Mouse (Mus musculus) cerebellum, postnatal 36 days (tissue): ENCODE measurements at regions not wholly inside any gene's neighbourhood (a gene's known extent, or its start where the extent isn't known, plus 50 kb on each side); places are given as distances from the start of the nearest gene placed in this dataset.
A peak's percentile ranks its signal among the peaks of the same experiment; 100 is the strongest.

Experiments used
- DNase-seq, 2 experiments: peaks; one replicate each; pipeline ENCODE4 v3.0.0; 2021 to 2022; ENCODE audit warnings: mixed read lengths in 2 of 2

DNA sequence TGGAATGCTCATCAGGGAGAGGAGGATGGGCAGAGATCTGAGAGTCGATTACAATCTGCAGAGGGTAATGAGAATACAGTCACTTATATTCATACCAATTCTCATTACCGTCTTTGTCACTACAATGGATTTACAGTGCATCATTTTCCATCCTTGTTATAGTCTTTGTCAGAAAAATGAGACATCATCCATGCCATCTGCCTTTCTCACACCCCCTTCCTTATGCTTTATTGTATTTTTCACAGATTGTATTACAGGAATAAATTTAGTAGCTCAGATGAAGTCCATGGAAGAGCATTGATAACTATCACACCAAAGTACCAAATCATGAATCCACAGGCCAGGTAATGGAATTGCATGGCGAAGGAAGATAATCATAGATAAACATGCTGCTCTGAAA is 779.5 kb downstream of the Cenpc1 start:
- no peak for DNase-seq

DNA sequence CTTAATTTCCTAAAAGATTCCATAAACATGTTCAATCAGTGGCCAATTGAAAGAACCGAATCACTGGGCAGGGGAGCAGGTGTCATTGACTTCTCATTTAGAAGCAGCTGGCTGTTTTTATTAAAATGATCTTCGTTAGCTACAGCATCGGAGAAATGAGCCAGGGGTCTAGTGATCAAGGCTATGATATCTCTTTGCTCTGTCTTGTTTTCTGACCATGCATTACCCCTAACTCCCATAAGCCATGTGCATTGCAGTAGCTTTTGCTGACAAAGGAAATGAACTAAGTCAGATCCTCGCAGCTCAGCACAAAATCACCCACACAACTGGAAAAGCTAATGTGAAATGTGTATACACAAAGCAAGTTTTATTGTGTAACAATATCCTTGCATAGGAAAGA is 816.9 kb downstream of the Cenpc1 start:
- DNase-seq: no peak

DNA sequence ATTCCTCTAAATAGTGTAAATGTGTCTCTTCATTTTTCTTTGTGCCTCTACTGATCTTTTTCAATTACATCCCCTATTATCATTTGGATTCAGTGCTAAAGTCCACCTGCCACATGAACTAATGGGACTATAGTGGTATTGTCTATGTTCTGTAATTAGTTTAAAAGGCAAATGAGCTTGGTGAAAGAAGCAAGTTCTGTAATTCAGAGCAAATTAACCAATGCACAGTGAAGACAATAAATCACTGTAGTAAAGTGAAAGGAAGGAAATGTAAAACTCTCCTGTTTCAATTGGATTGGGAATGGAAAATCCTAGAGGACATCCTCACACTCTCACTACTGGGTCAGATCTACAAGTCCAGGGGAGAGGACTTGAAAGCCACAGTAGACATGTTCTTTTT is 823.2 kb upstream of the Epha5 start:
- DNase-seq: no peak

DNA sequence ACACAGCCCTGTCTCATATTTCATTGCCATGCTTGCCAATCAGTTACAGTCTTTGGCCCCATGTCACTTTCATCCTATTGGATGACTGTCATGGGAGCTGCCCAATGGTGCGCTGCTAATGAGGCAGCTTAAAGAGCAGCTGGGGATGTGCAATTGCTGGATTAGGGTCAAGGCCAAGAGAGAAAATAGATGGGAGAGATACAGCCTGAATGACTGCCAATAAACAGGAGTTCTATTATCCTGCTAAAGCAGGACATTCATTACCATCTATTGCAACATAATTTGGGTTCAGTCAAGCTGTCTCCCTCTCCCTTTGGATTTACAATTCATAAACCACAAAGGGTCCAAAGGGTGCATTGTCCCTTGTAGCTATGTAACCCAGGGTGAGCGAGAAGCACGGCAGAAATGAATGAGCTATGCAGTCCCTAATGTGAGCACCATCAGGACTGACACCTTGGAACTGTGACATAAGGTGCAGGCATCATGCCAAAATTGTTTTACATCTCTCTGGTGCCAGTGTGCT is 822.4 kb upstream of the Epha5 start:
- peak; percentile 4 to 7 for DNase-seq
